Mouse (Mus musculus): Measurements from ENCODE around the gene Sgce.

DNA sequence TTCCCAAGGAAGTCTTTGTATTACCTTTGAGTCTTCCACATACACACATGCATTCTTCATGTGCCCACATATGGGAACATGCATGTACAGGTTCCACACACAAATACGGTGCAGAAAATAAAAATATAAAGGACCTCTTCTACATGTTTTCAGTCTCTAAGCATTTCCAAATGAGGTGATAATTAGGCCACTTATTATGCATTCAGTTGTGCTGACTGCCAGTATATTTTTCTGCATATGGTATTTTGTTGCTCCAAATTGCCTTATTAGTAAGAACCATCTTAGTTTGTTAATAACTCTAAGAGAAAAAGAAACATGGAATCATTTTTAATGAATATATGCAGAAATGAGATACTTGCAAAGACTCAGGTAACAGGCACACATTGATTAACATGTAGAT is 67.0 kb downstream of the Sgce start:
- TF ChIP-seq CTCF (IDR thresholded peaks at IDR 0.05; ENCODE audit: control insufficient read depth, insufficient read depth, insufficient replicate concordance, low read depth, low read length) = no peak
- TF ChIP-seq POLR2A (IDR thresholded peaks at IDR 0.05; ENCODE audit: control insufficient read depth, low read depth, low read length) = no peak

Data from testis, adult 2 months (tissue).